Comparison of ENCODE assay signal across 31 mouse cellular contexts in the genomic region with DNA sequence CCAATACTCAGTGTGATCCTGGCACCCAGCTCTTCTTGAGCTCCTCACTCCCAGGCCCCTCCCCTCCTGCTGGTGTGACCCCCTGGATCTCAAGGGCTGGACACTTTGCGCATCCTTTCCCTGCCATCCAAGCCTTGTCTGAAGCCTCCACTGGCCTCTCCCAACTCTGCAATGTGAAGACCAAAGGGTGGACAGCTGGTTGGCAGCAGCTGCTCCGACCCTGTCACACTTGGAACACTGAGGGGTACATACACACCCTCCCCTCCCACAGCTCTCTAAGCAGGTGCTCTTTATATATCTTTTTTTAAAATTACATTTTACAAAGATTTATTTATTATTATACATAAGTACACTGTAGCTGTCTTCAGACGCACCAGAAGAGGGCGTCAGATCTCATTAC.
"Had no signal": no experiment of that assay in that cellular context is flagged by ENCODE, and none has a peak within 500 bp of the region (broad histone marks: within the 10 kb centered on the region; RNA-seq: fewer than 3 reads in every experiment).

No protein-coding gene starts in this region.

- H3K36me3 ChIP-seq: midbrain, embryonic 10.5 days; midbrain, embryonic 12.5 days; midbrain, embryonic 13.5 days; midbrain, embryonic 15.5 days; neural tube, embryonic 12.5 days had no signal

- DNase-seq: left cerebral cortex, postnatal 4 days; liver; liver, embryonic 13.5 days; liver, postnatal 0 days; lung, adult 18-20 months; lung, adult 2 months; lung, embryonic 14.5 days; lung, postnatal 10 days; lung, postnatal 14 days; lung, postnatal 36 days; lung, postnatal 4 days; midbrain, embryonic 14.5 days had no signal

- H3K9ac ChIP-seq: limb, embryonic 12.5 days; limb, embryonic 13.5 days; limb, embryonic 15.5 days; liver, embryonic 12.5 days; liver, embryonic 13.5 days; liver, embryonic 14.5 days; liver, embryonic 15.5 days; liver, postnatal 0 days; lung, embryonic 14.5 days; lung, embryonic 15.5 days; midbrain, embryonic 12.5 days; midbrain, embryonic 13.5 days; midbrain, embryonic 15.5 days; neural tube, embryonic 12.5 days had no signal

- H3K9me3 ChIP-seq: limb, embryonic 10.5 days; limb, embryonic 12.5 days; limb, embryonic 13.5 days; limb, embryonic 15.5 days; liver, embryonic 12.5 days; liver, embryonic 13.5 days; liver, embryonic 15.5 days; lung, embryonic 15.5 days; megakaryocyte, embryonic 14.5 days; midbrain, embryonic 10.5 days; midbrain, embryonic 12.5 days; midbrain, embryonic 13.5 days; midbrain, embryonic 15.5 days; neural tube, embryonic 12.5 days had no signal

- ATAC-seq: liver, embryonic 12.5 days; liver, postnatal 0 days; lung, postnatal 0 days; midbrain, embryonic 13.5 days; midbrain, embryonic 15.5 days; midbrain, embryonic 16.5 days had no signal

- H3K4me2 ChIP-seq: limb, embryonic 12.5 days; limb, embryonic 13.5 days; limb, embryonic 15.5 days; liver, embryonic 11.5 days; liver, embryonic 12.5 days; liver, embryonic 13.5 days; liver, embryonic 15.5 days; lung, embryonic 14.5 days; lung, embryonic 15.5 days; midbrain, embryonic 11.5 days; midbrain, embryonic 12.5 days; midbrain, embryonic 13.5 days; midbrain, embryonic 15.5 days; neural tube, embryonic 12.5 days had no signal

- H3K4me3 ChIP-seq: limb, embryonic 10.5 days; limb, embryonic 12.5 days; limb, embryonic 13.5 days; limb, embryonic 15.5 days; liver, embryonic 12.5 days; liver, embryonic 13.5 days; liver, embryonic 15.5 days; lung, embryonic 15.5 days; megakaryocyte, embryonic 14.5 days; midbrain, embryonic 10.5 days; midbrain, embryonic 12.5 days; midbrain, embryonic 13.5 days; midbrain, embryonic 15.5 days; neural tube, embryonic 12.5 days had no signal

- H3K27me3 ChIP-seq: limb, embryonic 12.5 days; limb, embryonic 13.5 days; limb, embryonic 15.5 days; liver, embryonic 12.5 days; liver, embryonic 13.5 days; liver, embryonic 15.5 days; lung, embryonic 15.5 days; megakaryocyte, embryonic 14.5 days; midbrain, embryonic 13.5 days; midbrain, embryonic 15.5 days; neural tube, embryonic 12.5 days had no signal

- H3K4me1 ChIP-seq: lung, embryonic 15.5 days had no signal

- H3K27ac ChIP-seq: limb, embryonic 10.5 days; limb, embryonic 12.5 days; limb, embryonic 13.5 days; limb, embryonic 15.5 days; liver, embryonic 12.5 days; liver, embryonic 13.5 days; liver, embryonic 14.5 days; liver, embryonic 15.5 days; lung, embryonic 15.5 days; macrophage; midbrain, embryonic 12.5 days; midbrain, embryonic 13.5 days; midbrain, embryonic 15.5 days; neural tube, embryonic 12.5 days had no signal
